10 mouse cellular contexts compared by ENCODE assay signal in genomic region chr8:124386225-124386899, GRCm38 (mm10). TPM values are rescaled to one million over a fixed set of nuclear protein-coding genes. Genes with fewer than 3 reads are reported as not detected.
DNase-seq lines count a peak whose midpoint lies in the region; ATAC-seq and TF ChIP-seq lines count a peak whose summit lies in the region.
"Had no signal": no experiment of that assay in that cellular context is flagged by ENCODE, and none has a peak within 500 bp of the region (broad histone marks: within the 10 kb centered on the region; RNA-seq: fewer than 3 reads in every experiment).

No protein-coding gene starts in this region.

- H3K4me1 ChIP-seq in forebrain, postnatal 0 days (ENCODE audit: insufficient read depth): 0 out of 2 replicates have a peak, but pooled peaks cover 4% of the 10 kb centered on the region
- H3K4me1 ChIP-seq in heart, embryonic 11.5 days (ENCODE audit: control insufficient read depth, insufficient read depth, low read length): no peaks in the 10 kb centered on the region
- no peaks in the 10 kb centered on the region for H3K4me1 ChIP-seq in liver, embryonic 11.5 days (replicated peaks; ENCODE audit: control insufficient read depth, insufficient read depth, low read length)
- H3K4me1 ChIP-seq: heart, embryonic 13.5 days had no signal

- DNase-seq in embryo, embryonic 10 days (ENCODE audit: low spot score): peak; percentile 9
- no peak for DNase-seq in embryo, embryonic 10.5 days (ENCODE audit: low spot score)
- peak; percentile 78 for DNase-seq in Patski (ENCODE audit: low read depth, low spot score)
- DNase-seq in forebrain, postnatal 0 days: peak; percentile 78
- peak; percentile 41 for DNase-seq in mesoderm, embryonic 11.5 days (ENCODE audit: low read depth, low spot score)
- no peak for DNase-seq in urinary bladder, postnatal 4 days (ENCODE audit: low spot score in 2 of 2)
- no peak for DNase-seq in liver, embryonic 11.5 days (ENCODE audit: low spot score)
- DNase-seq: B cell, adult 2 months had no signal

- peak; percentile 67 for ATAC-seq in Patski
- ATAC-seq in forebrain, postnatal 0 days: peak; percentile 84
- ATAC-seq in heart, embryonic 11.5 days (replicated peaks; ENCODE audit: insufficient number of reproducible peaks, low FRiP score, low TSS enrichment): no peak
- no peak for ATAC-seq in liver, embryonic 11.5 days (replicated peaks; ENCODE audit: low FRiP score)

- H3K4me2 ChIP-seq in forebrain, postnatal 0 days (ENCODE audit: low read depth): no peak overlapping the region
- no peak overlapping the region for H3K4me2 ChIP-seq in heart, embryonic 11.5 days
- no peak overlapping the region for H3K4me2 ChIP-seq in liver, embryonic 11.5 days
- H3K4me2 ChIP-seq: heart, embryonic 13.5 days had no signal

- no peak overlapping the region for H3K9ac ChIP-seq in forebrain, postnatal 0 days
- H3K9ac ChIP-seq in heart, embryonic 11.5 days (ENCODE audit: low read depth, low read length): no peak overlapping the region
- H3K9ac ChIP-seq in liver, embryonic 11.5 days (ENCODE audit: low read depth, low read length): no peak overlapping the region
- H3K9ac ChIP-seq: heart, embryonic 13.5 days had no signal

- in situ Hi-C loops in Patski (cut with MboI; ENCODE audit: low pct_unique_long_range_greater_than_20kb): no loop called here

- no peaks in the 10 kb centered on the region for H3K27me3 ChIP-seq in Patski
- H3K27me3 ChIP-seq in forebrain, postnatal 0 days (ENCODE audit: insufficient read depth, low read length): no peaks in the 10 kb centered on the region
- no peaks in the 10 kb centered on the region for H3K27me3 ChIP-seq in heart, embryonic 11.5 days (ENCODE audit: control insufficient read depth, insufficient read depth, low read length)
- no peaks in the 10 kb centered on the region for H3K27me3 ChIP-seq in liver, embryonic 11.5 days (replicated peaks; ENCODE audit: control insufficient read depth, insufficient read depth, low read length)
- H3K27me3 ChIP-seq: heart, embryonic 13.5 days had no signal

- WGBS in forebrain, postnatal 0 days: 64% methylated on average over 23 of the region's 23 CpGs
- WGBS in heart, embryonic 11.5 days (ENCODE audit: insufficient replicate concordance): 81% methylated on average over 23 of the region's 23 CpGs
- 79% methylated on average over 23 of the region's 23 CpGs for WGBS in liver, embryonic 11.5 days

- H3K36me3 ChIP-seq in forebrain, postnatal 0 days (ENCODE audit: insufficient read depth): no peaks in the 10 kb centered on the region
- H3K36me3 ChIP-seq in heart, embryonic 11.5 days (ENCODE audit: control insufficient read depth, insufficient read depth, low read length): no peaks in the 10 kb centered on the region
- no peaks in the 10 kb centered on the region for H3K36me3 ChIP-seq in liver, embryonic 11.5 days (ENCODE audit: control insufficient read depth, insufficient read depth, low read length)
- H3K36me3 ChIP-seq: heart, embryonic 13.5 days had no signal

- no peak overlapping the region for H3K27ac ChIP-seq in forebrain, postnatal 0 days (ENCODE audit: low read depth, low read length)
- H3K27ac ChIP-seq in heart, embryonic 11.5 days (ENCODE audit: low read depth, low read length): no peak overlapping the region
- H3K27ac ChIP-seq in liver, embryonic 11.5 days (ENCODE audit: low read depth, low read length): no peak overlapping the region
- H3K27ac ChIP-seq: heart, embryonic 13.5 days had no signal

- CTCF ChIA-PET in Patski (lab: Charles Lee): interaction anchor here (1.0 to 1.8 kb wide), 2 partner anchors 12 to 19 kb away, joined by 3 to 4 read pairs; no protein-coding TSS in a partner anchor

- H3K4me3 ChIP-seq in forebrain, postnatal 0 days (ENCODE audit: low read depth, low read length): no peak overlapping the region
- no peak overlapping the region for H3K4me3 ChIP-seq in heart, embryonic 11.5 days (ENCODE audit: low read depth, low read length)
- no peak overlapping the region for H3K4me3 ChIP-seq in liver, embryonic 11.5 days (ENCODE audit: low read depth, low read length)
- H3K4me3 ChIP-seq: heart, embryonic 13.5 days had no signal

- H3K9me3 ChIP-seq in forebrain, postnatal 0 days (ENCODE audit: low read length): no peaks in the 10 kb centered on the region
- no peaks in the 10 kb centered on the region for H3K9me3 ChIP-seq in heart, embryonic 11.5 days (replicated peaks; ENCODE audit: control insufficient read depth, low read length)
- H3K9me3 ChIP-seq in liver, embryonic 11.5 days (ENCODE audit: control insufficient read depth, low read length): no peaks in the 10 kb centered on the region
- H3K9me3 ChIP-seq: heart, embryonic 13.5 days had no signal

- no peak for TF ChIP-seq CTCF in Patski (IDR thresholded peaks at IDR 0.05)
- no peak for TF ChIP-seq CTCF in forebrain, postnatal 0 days (IDR thresholded peaks at IDR 0.05; ENCODE audit: low read depth)

- POLR2A ChIA-PET in Patski (lab: Charles Lee): interaction anchor here (2.3 kb wide), 1 partner anchor 9 kb away, joined by 6 read pairs; no protein-coding TSS in a partner anchor

RNA-seq across cellular contexts. Expression of gene Pgbd5, which starts 53.1 kb away (rescaled TPM):
- polyA plus RNA-seq in Patski (2021): 8.0 TPM
- 57.1 and 62.5 TPM in 2 replicates for total RNA-seq in forebrain, postnatal 0 days (2014; rRNA removed)
- 12.9 and 17.3 TPM in 2 replicates for polyA plus RNA-seq in forebrain, postnatal 0 days (2015; fragmentation: Nextera tagmentation; extraction: Ambion mirVana)
- polyA plus RNA-seq in heart, embryonic 11.5 days (2014; fragmentation: Nextera tagmentation; extraction: Ambion mirVana): 1.9 and 2.4 TPM in 2 replicates
- polyA plus RNA-seq in liver, embryonic 11.5 days (2014; fragmentation: Nextera tagmentation; extraction: Ambion mirVana): 0.27 and 0.55 TPM in 2 replicates

Comparison
In these comparisons a context has a peak if more than half of its experiments do, and no peak if none do; other contexts are left out.
1. DNase-seq: peak in embryo, embryonic 10 days (single experiment), Patski (single experiment), forebrain, postnatal 0 days (single experiment) and mesoderm, embryonic 11.5 days (single experiment); none in embryo, embryonic 10.5 days (single experiment), urinary bladder, postnatal 4 days (0 of 2) and liver, embryonic 11.5 days (single experiment).
2. ATAC-seq: peak in Patski (single experiment) and forebrain, postnatal 0 days (single experiment); none in heart, embryonic 11.5 days (single experiment) and liver, embryonic 11.5 days (single experiment).